Mouse (Mus musculus): ENCODE measurements at regions not wholly inside any gene's neighbourhood (a gene's known extent, or its start where the extent isn't known, plus 50 kb on each side); places are given as distances from the start of the nearest gene placed in this dataset.

DNA sequence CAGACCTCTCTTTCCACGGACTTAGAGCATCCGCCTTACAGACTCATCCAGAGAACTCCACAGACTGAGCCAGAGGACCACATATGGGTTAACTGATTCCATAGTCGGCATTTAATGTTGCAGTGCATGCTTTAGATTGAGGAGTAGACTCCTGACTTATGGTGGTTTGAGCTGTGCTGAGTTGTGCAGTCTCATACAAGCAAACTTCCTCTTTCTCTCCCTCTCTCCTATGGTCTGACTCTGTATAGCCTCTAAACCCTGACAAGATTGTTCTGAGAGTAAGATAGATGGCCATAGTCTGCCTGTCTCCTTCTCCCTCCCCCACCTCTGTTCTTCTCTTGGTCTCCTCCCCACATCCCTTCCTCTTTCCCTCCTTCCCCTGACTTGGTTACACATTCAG lies 616.0 kb downstream of the Ryr2 start:
- intact Hi-C loops (cut with DNase I; ENCODE audit: low total_unique reads) = no loop called here
- no peak for DNase-seq

DNA sequence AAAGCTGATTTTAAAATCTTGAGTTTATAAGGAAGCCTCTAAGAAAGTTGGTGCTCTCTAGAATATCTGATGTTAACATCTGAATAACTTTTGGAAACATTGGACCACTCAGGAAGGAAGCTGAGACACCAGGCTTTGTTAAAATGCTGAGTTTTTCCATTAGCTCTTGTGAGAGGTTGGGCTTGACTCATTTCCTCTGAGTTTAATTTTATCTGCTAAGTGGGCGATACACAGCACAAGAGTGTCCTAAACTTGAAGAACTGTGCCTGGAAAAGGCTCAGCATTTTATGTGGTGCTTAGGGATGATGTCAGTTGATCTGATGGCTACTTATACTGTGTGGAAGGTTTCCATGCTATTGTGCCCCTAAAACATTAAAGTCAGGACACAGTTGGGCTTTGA lies 623.6 kb downstream of the Ryr2 start:
- no peak for DNase-seq
- intact Hi-C loops (cut with DNase I; ENCODE audit: low total_unique reads) = no loop called here

DNA sequence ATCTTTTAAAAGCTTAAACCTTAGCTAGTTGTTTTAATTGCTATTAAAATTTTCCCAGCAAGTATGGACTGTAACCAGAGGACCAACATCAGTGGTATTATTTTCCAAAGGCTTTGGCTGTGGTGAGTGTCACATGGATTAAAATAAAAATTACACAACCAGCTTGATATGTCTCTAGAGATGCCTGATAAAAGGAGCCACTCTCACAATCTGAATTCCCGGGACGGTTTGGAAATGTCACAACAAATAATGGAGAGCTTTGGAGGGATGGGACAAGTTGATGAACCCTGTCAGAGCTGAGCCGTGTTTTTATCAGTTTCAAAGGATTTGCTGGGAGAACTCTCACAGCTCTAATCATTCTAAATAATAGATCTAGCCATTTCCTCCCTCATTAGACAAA lies 624.0 kb downstream of the Ryr2 start:
- intact Hi-C loops (cut with DNase I; ENCODE audit: low total_unique reads) = no loop called here
- no peak for DNase-seq

DNA sequence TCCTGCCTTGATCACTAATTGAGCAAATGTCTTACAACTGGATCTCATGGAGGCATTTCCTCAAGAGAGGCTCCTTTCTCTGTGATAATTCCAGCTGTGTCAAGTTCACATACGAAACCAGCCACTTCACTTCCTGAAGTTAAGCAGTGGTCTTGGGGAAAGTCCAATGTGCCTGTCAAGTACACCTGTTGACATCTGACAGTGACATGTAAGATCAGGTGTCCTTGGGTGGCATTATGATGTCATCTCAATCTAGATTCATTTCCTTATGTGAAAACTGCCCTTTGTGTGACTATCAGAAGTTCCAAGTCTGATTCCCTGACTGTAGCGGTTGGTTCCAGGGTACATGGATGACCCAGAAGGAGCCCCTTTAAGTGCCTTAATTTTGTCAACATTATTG lies 646.5 kb downstream of the Ryr2 start:
- no peak for DNase-seq
- intact Hi-C loops (cut with DNase I; ENCODE audit: low total_unique reads) = no loop called here

DNA sequence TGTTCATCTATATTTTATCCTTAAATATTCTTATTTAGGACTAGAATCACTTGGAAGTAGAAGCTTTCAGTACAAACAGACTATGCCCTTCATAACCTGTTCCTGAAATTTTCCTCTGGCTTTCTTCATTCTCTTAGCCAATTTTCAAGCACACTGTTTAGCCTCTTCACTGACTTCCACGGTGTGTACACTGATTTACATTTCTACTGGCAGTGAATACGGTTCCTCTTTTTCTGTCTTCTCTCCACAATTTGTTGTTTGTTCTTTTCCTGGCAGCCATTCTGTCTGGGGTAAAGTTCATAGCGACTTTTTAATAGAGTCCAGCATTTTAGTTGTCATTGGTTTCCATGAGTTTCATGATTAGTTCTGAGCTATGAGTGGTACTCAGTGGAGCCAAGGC lies 651.6 kb downstream of the Ryr2 start:
- intact Hi-C loops (cut with DNase I; ENCODE audit: low total_unique reads) = no loop called here

DNA sequence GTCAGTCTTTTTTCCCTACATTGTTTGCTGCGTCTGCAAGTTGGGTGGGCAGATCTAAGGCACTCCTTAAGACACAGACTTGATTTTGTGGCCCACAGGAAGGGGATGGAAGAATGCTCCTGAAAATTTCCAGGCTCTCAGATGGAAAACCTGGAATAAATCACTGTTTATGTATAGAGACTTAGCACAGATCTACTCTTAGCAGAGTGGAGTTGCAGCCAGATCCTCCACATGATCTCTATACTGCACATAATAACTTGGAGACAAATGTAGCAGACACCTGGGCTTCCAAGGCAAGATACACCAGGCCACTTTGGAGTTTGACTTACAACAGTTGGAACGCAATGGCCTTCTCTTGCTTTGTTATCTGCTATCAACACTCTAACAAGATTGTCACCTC lies 654.3 kb downstream of the Ryr2 start:
- intact Hi-C loops (cut with DNase I; ENCODE audit: low total_unique reads) = no loop called here
- no peak for DNase-seq

More for the DNA sequence above, 651.6 kb downstream of the Ryr2 start:
- no peak for DNase-seq

DNA sequence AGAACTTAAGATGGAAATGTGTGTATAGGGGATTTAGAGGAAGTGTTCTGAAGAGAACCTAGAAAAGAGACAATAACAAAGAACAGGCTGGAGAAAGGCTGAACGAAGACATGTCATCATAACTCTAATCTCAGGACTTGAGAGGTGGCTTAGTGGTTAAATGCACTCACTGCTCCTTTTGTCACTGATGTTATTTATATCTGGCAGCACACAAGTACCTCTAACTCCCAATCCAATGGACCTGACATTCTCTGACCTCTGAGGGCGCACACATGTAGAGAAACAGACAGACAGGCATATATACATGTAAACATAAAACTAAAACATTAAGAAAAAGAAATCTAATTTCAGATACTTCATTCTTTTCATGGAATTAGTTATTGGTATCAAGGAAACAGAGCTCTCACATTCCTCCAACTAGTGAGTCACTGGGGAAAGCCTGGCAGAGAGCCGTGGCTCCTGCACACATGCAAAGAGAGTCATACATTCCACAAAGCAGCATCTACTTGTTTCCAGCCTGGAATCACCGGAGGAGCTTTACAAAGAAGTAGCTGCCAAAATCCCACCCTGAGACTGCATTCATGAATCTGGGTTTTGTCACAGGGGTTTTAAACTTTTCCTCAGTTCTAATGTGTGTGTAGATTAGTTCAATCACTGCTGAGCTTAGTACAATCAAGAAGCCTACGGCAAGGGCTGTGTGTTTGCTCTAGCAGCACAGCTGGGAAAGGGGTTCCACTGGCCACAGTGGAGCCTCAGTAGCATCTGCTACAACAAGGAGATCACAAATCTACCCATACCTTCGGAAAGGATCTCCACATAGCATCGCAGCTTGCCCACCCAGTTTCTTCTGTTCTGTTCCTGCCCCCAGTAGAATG lies 674.0 kb downstream of the Ryr2 start:
- DNase-seq = peak; percentile 24
- intact Hi-C loops (cut with DNase I; ENCODE audit: low total_unique reads) = no loop called here

DNA sequence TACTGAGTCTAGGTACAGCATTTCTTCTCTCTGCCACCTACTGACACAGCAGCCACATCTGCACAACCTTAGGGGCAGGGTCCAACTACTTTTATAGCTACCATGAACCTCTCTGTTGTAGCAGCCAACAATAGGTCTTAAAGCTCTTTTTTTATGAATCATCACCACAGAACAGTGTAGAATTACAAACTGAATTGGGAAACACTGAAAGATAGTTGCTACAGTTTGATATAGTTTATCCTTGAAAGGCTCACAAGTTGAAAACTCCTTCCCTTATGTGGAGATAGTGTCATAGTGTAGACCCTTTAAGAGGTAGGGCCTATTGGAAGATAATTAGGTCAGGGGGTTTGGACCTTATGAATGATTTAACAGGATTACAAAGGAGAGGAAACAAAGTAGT lies 679.9 kb downstream of the Ryr2 start:
- intact Hi-C loops (cut with DNase I; ENCODE audit: low total_unique reads) = no loop called here

DNA sequence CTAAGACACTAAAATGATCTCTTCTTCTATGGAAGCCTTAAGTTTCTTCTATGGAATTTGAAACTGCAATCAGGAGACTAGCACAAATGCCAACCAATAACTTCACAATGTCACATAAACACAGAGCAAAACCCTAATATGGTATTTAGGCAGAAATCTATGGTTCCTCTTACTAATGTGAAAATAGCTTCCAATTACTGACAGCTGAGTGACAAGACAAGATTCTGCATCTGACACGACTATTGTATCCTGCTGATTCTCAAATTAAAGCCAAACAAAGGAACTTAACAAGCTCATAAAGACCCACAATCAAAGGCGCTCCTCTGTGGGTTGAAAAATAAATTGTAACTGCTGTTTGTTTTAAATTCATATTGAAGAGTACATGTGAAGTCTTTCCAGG lies 714.7 kb downstream of the Ryr2 start:
- intact Hi-C loops (cut with DNase I; ENCODE audit: low total_unique reads) = no loop called here
- no peak for DNase-seq

More for the DNA sequence above, 679.9 kb downstream of the Ryr2 start:
- no peak for DNase-seq

DNA sequence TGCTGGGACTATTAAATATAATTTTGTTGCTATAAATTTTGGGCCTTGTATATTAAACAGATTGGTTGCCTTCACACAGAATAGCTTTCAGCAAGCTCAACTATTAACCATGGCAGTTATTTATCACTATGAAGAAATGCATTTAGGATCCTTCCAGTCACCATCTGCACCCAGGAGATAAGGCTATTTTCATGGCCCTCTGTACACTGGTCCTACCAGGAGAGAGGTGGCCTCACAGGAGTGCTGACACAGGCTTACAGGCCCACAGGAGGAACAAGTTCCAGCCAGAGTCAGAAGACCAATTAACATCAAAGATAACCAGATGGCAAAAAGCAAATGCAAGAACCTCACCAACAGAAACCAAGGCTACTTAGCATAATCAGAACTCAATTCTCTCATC lies 731.3 kb downstream of the Ryr2 start:
- intact Hi-C loops (cut with DNase I; ENCODE audit: low total_unique reads) = no loop called here

DNA sequence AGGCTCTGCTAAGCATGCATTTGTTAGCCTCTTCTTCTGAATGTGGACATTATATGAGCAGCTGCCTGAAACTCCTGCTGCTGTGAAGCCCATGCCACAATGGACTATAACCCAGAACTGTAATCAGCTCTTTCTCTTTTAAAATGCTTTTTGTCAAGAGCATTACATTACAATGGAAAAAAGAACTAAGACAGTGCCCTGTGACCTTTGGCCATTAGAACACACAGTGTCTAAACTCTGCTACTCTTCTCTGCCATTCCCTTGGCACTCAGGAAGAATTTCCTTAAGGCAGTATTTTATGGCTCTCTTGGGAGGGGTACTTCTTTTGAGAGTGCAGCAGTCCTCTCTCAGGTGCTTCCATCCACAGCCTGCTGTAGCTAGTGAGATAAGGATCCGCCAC lies 737.3 kb downstream of the Ryr2 start:
- intact Hi-C loops (cut with DNase I; ENCODE audit: low total_unique reads) = no loop called here
- no peak for DNase-seq

More for the DNA sequence above, 731.3 kb downstream of the Ryr2 start:
- no peak for DNase-seq

DNA sequence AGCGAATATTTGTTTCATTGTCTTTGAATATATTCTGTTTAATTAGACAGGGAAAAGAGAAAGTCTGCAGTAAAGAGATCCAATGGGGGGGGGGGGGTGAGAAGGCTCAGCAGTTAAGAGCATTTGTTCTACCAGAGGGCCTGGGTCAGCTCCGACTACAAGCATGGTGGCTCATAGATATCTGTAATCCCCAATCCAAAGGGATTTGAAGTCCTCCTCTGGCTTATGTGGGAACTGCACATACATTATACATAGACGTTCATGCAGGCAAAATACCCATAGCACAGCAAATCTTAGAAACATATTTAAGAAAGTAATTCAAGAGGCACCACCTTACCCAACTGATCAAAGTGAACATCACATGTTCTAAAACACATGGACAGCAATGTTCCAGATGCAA lies 743.9 kb downstream of the Ryr2 start:
- no peak for DNase-seq
- intact Hi-C loops (cut with DNase I; ENCODE audit: low total_unique reads) = no loop called here

DNA sequence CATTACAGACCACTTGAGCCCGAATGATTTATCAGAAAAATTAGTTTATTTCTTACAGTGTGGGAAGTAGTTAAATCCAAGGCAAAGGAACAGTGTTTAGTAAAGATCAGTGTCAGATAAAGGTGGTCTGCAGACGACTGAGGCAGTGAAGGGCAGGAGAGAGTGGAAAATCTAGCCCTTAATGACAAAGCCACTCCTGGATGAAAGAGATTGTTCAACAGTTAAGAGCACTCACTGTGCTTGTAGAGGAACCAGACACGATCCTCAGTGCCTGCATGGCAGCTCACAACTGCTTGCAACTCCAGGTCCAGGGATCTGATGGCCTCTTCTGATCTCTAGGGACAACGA lies 758.3 kb downstream of the Ryr2 start:
- no peak for DNase-seq
- intact Hi-C loops (cut with DNase I; ENCODE audit: low total_unique reads) = no loop called here

DNA sequence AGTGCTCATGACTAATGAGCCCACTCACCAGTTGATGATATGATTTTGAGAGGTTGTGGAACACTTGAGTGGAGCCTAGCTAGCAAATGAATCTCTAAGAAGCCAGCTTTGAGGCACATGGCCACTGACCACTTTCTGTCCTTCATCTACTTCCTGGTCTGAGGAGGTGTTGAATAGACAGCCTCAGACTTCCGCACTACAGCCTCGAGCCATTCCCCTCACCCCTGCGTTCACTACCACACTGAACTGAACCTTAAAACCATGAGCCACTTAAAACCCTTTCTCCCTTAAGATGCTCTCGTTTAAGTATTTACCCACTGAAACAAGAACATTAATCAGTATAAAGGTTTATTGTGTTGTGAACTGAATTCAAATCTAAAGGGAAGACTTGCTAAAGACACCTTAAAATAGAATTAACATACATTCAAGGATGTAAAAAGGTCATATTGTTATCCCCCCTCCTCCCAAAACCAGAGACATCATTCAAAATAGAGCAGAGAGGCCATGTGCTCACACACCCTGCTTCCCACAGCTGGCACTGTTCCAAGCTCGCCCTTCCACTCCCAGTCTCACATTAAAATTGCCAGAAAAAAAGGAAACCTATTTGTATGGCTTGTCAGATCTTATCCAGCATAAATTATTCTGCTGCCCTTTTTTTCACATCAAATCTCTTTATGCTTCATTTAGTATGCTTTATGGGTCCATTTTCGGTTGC lies 758.8 kb downstream of the Ryr2 start:
- intact Hi-C loops (cut with DNase I; ENCODE audit: low total_unique reads) = no loop called here
- no peak for DNase-seq

DNA sequence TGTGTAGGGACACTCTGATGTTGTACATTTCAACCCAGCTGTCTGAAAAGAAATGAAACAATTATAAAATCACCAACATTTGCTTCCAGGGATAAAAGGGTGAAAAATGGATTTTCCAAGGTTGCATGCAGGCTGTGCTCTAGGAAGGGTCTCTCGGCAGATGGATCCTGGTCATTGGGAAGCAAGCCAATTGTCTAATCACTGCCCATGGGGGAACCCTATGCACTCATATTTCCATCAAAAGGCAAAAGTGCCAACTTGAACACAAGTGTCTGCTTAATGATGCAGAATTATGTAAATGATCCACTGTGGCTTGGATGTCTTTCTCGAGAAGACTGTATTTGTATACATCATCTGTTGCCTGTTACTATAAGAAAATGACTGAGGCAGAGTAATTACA lies 762.2 kb downstream of the Ryr2 start:
- DNase-seq = no peak
- intact Hi-C loops (cut with DNase I; ENCODE audit: low total_unique reads) = no loop called here

DNA sequence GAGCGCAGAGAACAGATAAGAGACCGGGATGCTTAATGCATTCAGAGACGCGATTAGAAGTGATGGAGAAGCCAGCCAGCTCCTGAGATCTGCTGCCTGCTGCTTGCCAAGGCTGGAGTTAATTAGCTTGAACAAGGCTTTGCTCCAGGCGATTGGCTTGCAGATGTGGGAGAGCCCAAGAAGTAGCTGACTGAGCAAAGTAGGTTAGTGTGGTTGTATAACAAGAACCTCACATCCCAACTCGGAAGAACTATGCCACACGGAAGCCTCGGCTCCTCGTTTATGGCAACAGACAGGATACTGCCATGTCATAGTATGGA lies 768.5 kb downstream of the Ryr2 start:
- intact Hi-C loops (cut with DNase I; ENCODE audit: low total_unique reads) = no loop called here

DNA sequence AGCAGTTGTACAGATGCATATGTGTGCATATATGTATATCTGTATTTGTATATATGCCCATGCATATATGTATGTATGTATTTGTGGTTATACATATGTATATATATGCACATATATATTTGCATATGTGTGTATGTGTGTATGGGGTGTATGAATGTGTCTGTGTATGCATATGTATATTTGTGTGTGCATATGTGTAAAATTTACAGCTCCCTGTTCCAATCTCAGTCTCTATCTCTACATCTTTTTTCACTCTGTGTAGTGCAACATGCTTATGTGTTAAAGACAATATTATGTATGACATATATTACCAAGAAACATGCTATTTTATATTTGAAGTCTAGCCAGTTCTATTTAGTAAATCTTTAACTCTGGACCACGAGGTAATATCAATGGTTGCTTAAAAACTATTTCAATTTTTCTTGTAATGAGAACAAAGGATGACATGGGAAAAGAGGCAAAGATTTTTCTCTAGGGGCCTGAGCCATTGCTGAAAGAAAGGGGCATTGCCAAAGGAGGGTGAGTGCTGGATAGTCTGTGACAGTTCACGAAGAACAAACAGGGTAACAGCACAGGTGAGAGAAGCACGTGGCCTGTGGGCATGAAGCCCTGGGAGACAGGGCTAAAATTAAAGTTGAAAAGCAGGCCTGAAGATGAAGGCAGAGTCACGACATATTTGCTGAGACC lies 769.0 kb downstream of the Ryr2 start:
- intact Hi-C loops (cut with DNase I; ENCODE audit: low total_unique reads) = no loop called here

More for the DNA sequence above, 768.5 kb downstream of the Ryr2 start:
- no peak for DNase-seq

DNA sequence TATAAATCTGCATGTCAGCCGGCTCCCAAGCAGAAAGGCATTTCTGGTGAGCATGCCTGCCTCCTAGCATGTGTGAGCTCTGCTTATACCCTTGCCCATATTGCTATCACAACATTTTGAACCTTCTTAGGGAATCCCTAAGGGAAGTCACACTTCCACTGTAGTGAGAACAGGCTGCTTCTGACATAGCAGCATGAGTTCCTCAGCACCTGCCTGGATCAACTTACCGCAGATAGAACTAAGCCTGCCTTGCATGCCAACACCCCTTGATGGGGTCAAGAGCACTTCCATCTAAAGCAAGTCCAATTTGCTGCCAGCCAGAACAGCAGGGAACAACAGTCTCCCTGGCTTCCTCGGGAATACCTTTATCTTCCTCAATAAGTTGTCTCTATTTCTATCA lies 769.8 kb downstream of the Ryr2 start:
- intact Hi-C loops (cut with DNase I; ENCODE audit: low total_unique reads) = no loop called here
- no peak for DNase-seq

More for the DNA sequence above, 769.0 kb downstream of the Ryr2 start:
- DNase-seq = no peak

DNA sequence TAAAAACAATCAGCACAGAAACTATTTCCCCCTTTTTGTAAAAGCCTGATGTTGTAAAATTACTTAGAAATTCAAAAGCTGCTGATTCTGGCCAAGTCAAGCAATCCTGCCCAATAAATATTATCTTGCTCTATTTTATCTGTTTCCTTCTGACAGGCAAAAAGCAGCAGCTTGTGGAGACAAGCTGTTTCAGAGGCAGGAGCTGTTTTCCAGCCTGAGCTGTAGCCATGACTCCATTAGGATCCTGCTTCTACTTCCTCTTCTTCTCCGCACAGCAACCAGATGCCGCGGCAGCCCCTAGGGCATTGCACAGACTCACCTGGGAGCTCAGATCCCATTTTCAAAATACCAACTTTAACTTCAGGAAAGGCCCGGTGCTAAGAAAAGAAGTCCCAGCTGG lies 774.8 kb downstream of the Ryr2 start:
- intact Hi-C loops (cut with DNase I; ENCODE audit: low total_unique reads) = no loop called here

DNA sequence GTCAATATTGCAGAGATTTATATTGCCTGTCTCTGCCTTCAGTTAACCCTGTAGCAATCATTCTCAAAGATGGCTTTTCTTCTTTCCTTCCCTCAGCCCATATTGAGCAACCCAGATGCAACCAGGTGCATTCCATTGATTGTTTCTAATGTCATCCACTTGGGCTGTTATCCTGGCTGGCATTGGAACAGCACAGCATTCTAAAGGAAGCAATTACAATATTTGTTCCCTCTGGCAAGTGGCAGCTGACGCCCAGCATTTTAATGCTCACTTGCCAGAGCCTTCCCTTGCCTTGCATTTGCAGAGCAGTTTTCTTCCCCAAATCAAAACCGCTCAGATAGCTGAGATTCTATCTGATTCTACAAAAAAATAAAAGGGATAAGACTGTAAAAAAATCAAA lies 798.0 kb downstream of the Ryr2 start:
- no peak for DNase-seq
- intact Hi-C loops (cut with DNase I; ENCODE audit: low total_unique reads) = no loop called here

More for the DNA sequence above, 774.8 kb downstream of the Ryr2 start:
- no peak for DNase-seq

DNA sequence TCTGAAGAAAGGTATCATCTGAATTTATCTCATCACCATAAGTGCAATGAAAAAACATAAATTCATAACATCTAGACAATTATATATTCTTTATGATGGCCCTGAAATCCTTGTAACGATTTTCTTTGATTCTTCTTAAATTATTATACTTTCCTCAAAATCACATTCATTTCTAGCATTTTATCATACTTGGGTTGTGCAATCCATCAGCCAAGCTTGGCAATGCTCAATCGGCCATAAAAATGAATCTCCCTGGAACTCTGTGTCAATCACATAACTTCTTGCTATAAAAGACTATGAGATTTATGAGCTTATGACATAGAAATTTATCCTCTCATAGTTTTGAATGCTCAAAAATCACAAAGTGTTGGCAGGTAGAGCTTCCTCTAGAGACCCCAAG lies 811.3 kb downstream of the Ryr2 start:
- no peak for DNase-seq
- intact Hi-C loops (cut with DNase I; ENCODE audit: low total_unique reads) = no loop called here

All from gastrocnemius, postnatal 14 days (tissue).